7 mouse cellular contexts compared by ENCODE assay signal in the genomic region with DNA sequence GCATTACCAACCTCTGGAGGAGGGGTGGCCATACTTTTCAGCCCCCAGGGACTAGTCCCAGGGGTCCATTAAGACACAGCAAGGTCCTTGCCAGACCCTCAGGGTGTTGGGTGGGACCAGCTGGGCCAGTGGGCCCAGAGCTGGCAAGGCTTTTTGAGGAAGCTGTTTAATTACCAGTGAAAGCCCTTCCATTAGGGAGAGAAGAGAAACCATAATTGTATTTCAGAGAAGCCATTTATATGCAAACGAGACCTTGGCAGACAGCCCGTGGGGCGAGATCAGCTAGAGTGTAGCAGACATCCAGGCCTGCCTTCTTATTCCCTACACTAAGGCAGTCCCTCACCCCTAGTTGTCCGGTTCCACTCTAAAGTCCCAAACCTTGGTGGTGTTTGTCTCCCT. TPM values are rescaled to one million over a fixed set of nuclear protein-coding genes. Genes with fewer than 3 reads are reported as not detected.
A peak's percentile ranks its signal among the peaks of the same experiment; 100 is the strongest.
DNase-seq lines count a peak whose midpoint lies in the region; ATAC-seq and TF ChIP-seq lines count a peak whose summit lies in the region.

No protein-coding gene starts in this region.

- H3K9ac ChIP-seq in lung, postnatal 0 days (replicated peaks; ENCODE audit: low read depth): no peak overlapping the region
- H3K9ac ChIP-seq in intestine, postnatal 0 days (ENCODE audit: low read depth, low read length): no peak overlapping the region

- no peak for ATAC-seq in lung, postnatal 0 days
- no peak for ATAC-seq in intestine, postnatal 0 days

- H3K9me3 ChIP-seq in lung, postnatal 0 days (ENCODE audit: low read length): no peaks in the 10 kb centered on the region
- H3K9me3 ChIP-seq in intestine, postnatal 0 days (ENCODE audit: control insufficient read depth): no peaks in the 10 kb centered on the region

- TF ChIP-seq CTCF in lung, postnatal 0 days (IDR thresholded peaks at IDR 0.05): no peak
- no peak for TF ChIP-seq CTCF in intestine, postnatal 0 days (IDR thresholded peaks at IDR 0.05; ENCODE audit: low read depth)

- TF ChIP-seq EP300 in lung, postnatal 0 days (IDR thresholded peaks at IDR 0.05): no peak

- WGBS in lung, postnatal 0 days: 67% methylated on average over 4 of the region's 4 CpGs
- 68% methylated on average over 4 of the region's 4 CpGs for WGBS in intestine, postnatal 0 days

- peaks cover 6% of the 10 kb centered on the region; the same call in 1 of the 2 replicates for H3K4me1 ChIP-seq in lung, postnatal 0 days (ENCODE audit: insufficient read depth, low read depth, low read length)
- H3K4me1 ChIP-seq in intestine, postnatal 0 days (replicated peaks; ENCODE audit: control insufficient read depth, insufficient read depth, low read length): no peaks in the 10 kb centered on the region

- no peak overlapping the region for H3K27ac ChIP-seq in lung, postnatal 0 days (ENCODE audit: low read length)
- H3K27ac ChIP-seq in intestine, postnatal 0 days (ENCODE audit: low read depth, low read length): 0 out of 2 replicates have a peak overlapping the region, but pooled peaks have one; percentile 17

- no peak overlapping the region for H3K4me2 ChIP-seq in lung, postnatal 0 days (replicated peaks; ENCODE audit: low read depth, low read length)
- H3K4me2 ChIP-seq in intestine, postnatal 0 days (replicated peaks; ENCODE audit: low read depth): no peak overlapping the region

- H3K4me3 ChIP-seq in lung, postnatal 0 days (ENCODE audit: low read depth, low read length): no peak overlapping the region
- no peak overlapping the region for H3K4me3 ChIP-seq in intestine, postnatal 0 days (ENCODE audit: low read depth, low read length)

- no peaks in the 10 kb centered on the region for H3K27me3 ChIP-seq in lung, postnatal 0 days (replicated peaks; ENCODE audit: insufficient read depth, low read length)
- no peaks in the 10 kb centered on the region for H3K27me3 ChIP-seq in intestine, postnatal 0 days (replicated peaks; ENCODE audit: control insufficient read depth, insufficient read depth, low read length)

- no peaks in the 10 kb centered on the region for H3K36me3 ChIP-seq in lung, postnatal 0 days (ENCODE audit: insufficient read depth, low read length)
- peaks cover 22% of the 10 kb centered on the region; the same call in 1 of the 2 replicates for H3K36me3 ChIP-seq in intestine, postnatal 0 days (ENCODE audit: control insufficient read depth, insufficient read depth)

- peak; percentile 15 for DNase-seq in lung, postnatal 0 days (ENCODE audit: low spot score)
- DNase-seq in lung, adult 18-20 months: no peak
- peak; percentile 62 to 79 for DNase-seq in cerebellum, postnatal 25 days
- peak; percentile 32 to 53 for DNase-seq in lung, postnatal 4 days
- DNase-seq in spleen, postnatal 10 days (ENCODE audit: low spot score in 2 of 2): no peak
- DNase-seq in urinary bladder, postnatal 4 days (ENCODE audit: low spot score in 2 of 2): no peak

RNA-seq across cellular contexts. Expression of gene Shf, which starts 17.0 kb away (rescaled TPM):
- polyA plus RNA-seq in lung, postnatal 0 days (2015; fragmentation: Nextera tagmentation; extraction: Ambion mirVana): 1.8 and 2.5 TPM in 2 replicates
- 1.8 and 2.0 TPM in 2 replicates for polyA plus RNA-seq in intestine, postnatal 0 days (2015; fragmentation: Nextera tagmentation; extraction: Ambion mirVana)

RNA-seq across cellular contexts. Expression of gene Duox1, which starts 36.5 kb away (rescaled TPM):
- 0.06 and 0.15 TPM in 2 replicates for polyA plus RNA-seq in lung, postnatal 0 days (2015; fragmentation: Nextera tagmentation; extraction: Ambion mirVana)
- polyA plus RNA-seq in intestine, postnatal 0 days (2015; fragmentation: Nextera tagmentation; extraction: Ambion mirVana): 0.07 TPM in 1 of 2 replicates, not detected in the other

RNA-seq across cellular contexts. Expression of gene Duoxa1, which starts 38.4 kb away (rescaled TPM):
- 0.21 TPM in 1 of 2 replicates, not detected in the other for polyA plus RNA-seq in lung, postnatal 0 days (2015; fragmentation: Nextera tagmentation; extraction: Ambion mirVana)
- not detected in 2 replicates for polyA plus RNA-seq in intestine, postnatal 0 days (2015; fragmentation: Nextera tagmentation; extraction: Ambion mirVana)

RNA-seq across cellular contexts. Expression of gene Duoxa2, which starts 53.2 kb away (rescaled TPM):
- 0.07 TPM in 1 of 2 replicates, not detected in the other for polyA plus RNA-seq in lung, postnatal 0 days (2015; fragmentation: Nextera tagmentation; extraction: Ambion mirVana)
- 0.83 and 1.5 TPM in 2 replicates for polyA plus RNA-seq in intestine, postnatal 0 days (2015; fragmentation: Nextera tagmentation; extraction: Ambion mirVana)

RNA-seq across cellular contexts. Expression of gene Duox2, which starts 53.7 kb away (rescaled TPM):
- 0.02 and 0.04 TPM in 2 replicates for polyA plus RNA-seq in lung, postnatal 0 days (2015; fragmentation: Nextera tagmentation; extraction: Ambion mirVana)
- 0.17 and 0.38 TPM in 2 replicates for polyA plus RNA-seq in intestine, postnatal 0 days (2015; fragmentation: Nextera tagmentation; extraction: Ambion mirVana)

Comparison
In these comparisons a context has a peak if more than half of its experiments do, and no peak if none do; other contexts are left out.
1. DNase-seq: peak in lung, postnatal 0 days (single experiment), cerebellum, postnatal 25 days (2 of 2) and lung, postnatal 4 days (2 of 2); none in lung, adult 18-20 months (0 of 2), spleen, postnatal 10 days (0 of 2) and urinary bladder, postnatal 4 days (0 of 2).